Mouse (Mus musculus) intestine, embryonic 14.5 days (tissue): ENCODE results near the gene 6030452D12Rik. TPM values are rescaled to one million over a fixed set of nuclear protein-coding genes. Genes with fewer than 3 reads are reported as not detected.

Experiments used
- ATAC-seq: fragments of 200-750 bp; cut with Nextera tagmentation; replicated peaks from 2 replicates; pipeline ENCODE4 v1.8.0; 2017; ENCODE audit warnings: low read depth, moderate number of reproducible peaks, moderate TSS enrichment, moderate library complexity; ENCODE audit not compliant: low FRiP score, low TSS enrichment
- DNase-seq: peaks from one replicate; pipeline ENCODE4 v3.0.0-alpha.2; 2018; ENCODE audit warnings: low spot score
- H3K27ac ChIP-seq: fragments of 300-500 bp; sonication (generic); 2 replicates; pipeline ENCODE4 v1.5.1; 2014; ENCODE audit warnings: low read depth, mild to moderate bottlenecking, control low read depth
- H3K27me3 ChIP-seq: fragments of 300-500 bp; sonication (generic); replicated peaks from 2 replicates; pipeline ENCODE4 v1.6.1; 2014; ENCODE audit warnings: low read length, control low read depth; ENCODE audit not compliant: control insufficient read depth, insufficient read depth
- H3K36me3 ChIP-seq: fragments of 300-500 bp; sonication (generic); 2 replicates; pipeline ENCODE4 v1.6.1; 2014; ENCODE audit warnings: low read length, control low read depth; ENCODE audit not compliant: control insufficient read depth, insufficient read depth
- H3K4me1 ChIP-seq: fragments of 300-500 bp; sonication (generic); replicated peaks from 2 replicates; pipeline ENCODE4 v1.6.1; 2014; ENCODE audit warnings: low read length, control low read depth, mixed read lengths; ENCODE audit not compliant: control insufficient read depth, insufficient read depth
- H3K4me2 ChIP-seq: fragments of 300-500 bp; sonication (generic); 2 replicates; pipeline ENCODE4 v1.6.1; 2014; ENCODE audit warnings: low read length
- H3K4me3 ChIP-seq: fragments of 300-500 bp; sonication (generic); 2 replicates; pipeline ENCODE4 v1.5.1; 2014; ENCODE audit warnings: low read depth, low read length, control low read depth, mixed read lengths
- H3K9ac ChIP-seq: fragments of 300-500 bp; sonication (generic); 2 replicates; pipeline ENCODE4 v1.6.1; 2014; ENCODE audit warnings: mild to moderate bottlenecking, low read length
- H3K9me3 ChIP-seq: fragments of 300-500 bp; sonication (generic); 2 replicates; pipeline ENCODE4 v1.6.1; 2016; ENCODE audit warnings: low read length, control low read depth; ENCODE audit not compliant: control insufficient read depth
- WGBS: fragments of 180-500 bp; shearing (Covaris S2); extraction: QIAGEN DNeasy Blood & Tissue Kit; methylation state at CpG from one replicate; pipeline ENCODE4 v1.1.7; 2014; 5-methylcytosine and 5-hydroxymethylcytosine counted together
- polyA plus RNA-seq: library from polyadenylated mRNA; unstranded; fragments of >200 nt; fragmentation: Nextera tagmentation; extraction: Ambion mirVana; gene quantifications from 2 replicates; pipeline ENCODE4 v1.2.1, GENCODE M21; 2014

The 6030452D12Rik gene
- polyA plus RNA-seq, 1 experiment from 2014 or later, result not detected

GRCm38 (mm10) chr8:106541002-106541401, 40.7 kb downstream of the 6030452D12Rik start:
- H3K4me1 ChIP-seq, result no peaks in the 10 kb centered on the region
- H3K36me3 ChIP-seq, result peaks cover 75% of the 10 kb centered on the region
- no peaks in the 10 kb centered on the region for H3K27me3 ChIP-seq
- no peak overlapping the region for H3K9ac ChIP-seq
- H3K9me3 ChIP-seq, result no peaks in the 10 kb centered on the region
- ATAC-seq (no peak), DNase-seq (no peak)
- H3K4me3 ChIP-seq, result no peak overlapping the region
- H3K4me2 ChIP-seq, result no peak overlapping the region
- H3K27ac ChIP-seq, result no peak overlapping the region
- 83% methylated on average over 11 of the region's 11 CpGs for WGBS

GRCm38 (mm10) chr8:106543043-106543442, 42.7 kb downstream of the 6030452D12Rik start:
- H3K4me2 ChIP-seq, result no peak overlapping the region
- ATAC-seq (no peak), DNase-seq (no peak)
- no peaks in the 10 kb centered on the region for H3K27me3 ChIP-seq
- no peak overlapping the region for H3K27ac ChIP-seq
- no peaks in the 10 kb centered on the region for H3K4me1 ChIP-seq
- no peaks in the 10 kb centered on the region for H3K9me3 ChIP-seq
- peaks cover 83% of the 10 kb centered on the region for H3K36me3 ChIP-seq
- WGBS, result 85% methylated on average over 8 of the region's 8 CpGs
- no peak overlapping the region for H3K9ac ChIP-seq
- H3K4me3 ChIP-seq, result no peak overlapping the region

- 91% methylated on average over 2 of the region's 2 CpGs for WGBS
- Histone ChIP-seq H3K9ac (no peak overlapping the region), H3K4me2 (no peak overlapping the region), H3K27ac (no peak overlapping the region), H3K4me3 (no peak overlapping the region), H3K4me1 (no peaks in the 10 kb centered on the region), H3K9me3 (no peaks in the 10 kb centered on the region), H3K36me3 (peaks cover 76% of the 10 kb centered on the region), H3K27me3 (no peaks in the 10 kb centered on the region)
- ATAC-seq (no peak), DNase-seq (no peak)
These were observed 44.8 kb downstream of the 6030452D12Rik start for GRCm38 (mm10) chr8:106545149-106545548.

GRCm38 (mm10) chr8:106546746-106547145, 46.4 kb downstream of the 6030452D12Rik start:
- DNase-seq (no peak), ATAC-seq (no peak)
- WGBS, result 86% methylated on average over 7 of the region's 7 CpGs
- no peaks in the 10 kb centered on the region for H3K4me1 ChIP-seq
- H3K27ac ChIP-seq, result no peak overlapping the region
- no peaks in the 10 kb centered on the region for H3K27me3 ChIP-seq
- no peak overlapping the region for H3K9ac ChIP-seq
- no peak overlapping the region for H3K4me3 ChIP-seq
- H3K36me3 ChIP-seq, result peaks cover 64% of the 10 kb centered on the region
- no peak overlapping the region for H3K4me2 ChIP-seq
- H3K9me3 ChIP-seq, result no peaks in the 10 kb centered on the region

GRCm38 (mm10) chr8:106548366-106548936, 48.1 kb downstream of the 6030452D12Rik start:
- Histone ChIP-seq H3K9me3 (no peaks in the 10 kb centered on the region), H3K4me3 (no peak overlapping the region), H3K36me3 (peaks cover 75% of the 10 kb centered on the region), H3K4me1 (no peaks in the 10 kb centered on the region), H3K27me3 (no peaks in the 10 kb centered on the region), H3K4me2 (no peak overlapping the region), H3K27ac (no peak overlapping the region), H3K9ac (no peak overlapping the region)
- ATAC-seq (0 out of 2 replicates have a peak, but pooled peaks have one; percentile 36), DNase-seq (no peak)
- 73% methylated on average over 10 of the region's 10 CpGs for WGBS

- no peaks in the 10 kb centered on the region for H3K4me1 ChIP-seq
- H3K27ac ChIP-seq, result no peak overlapping the region
- H3K4me2 ChIP-seq, result no peak overlapping the region
- 0 out of 2 replicates have a peak, but pooled peaks cover 5% of the 10 kb centered on the region for H3K9me3 ChIP-seq
- no peak overlapping the region for H3K9ac ChIP-seq
- DNase-seq (no peak), ATAC-seq (no peak)
- H3K36me3 ChIP-seq, result peaks cover 69% of the 10 kb centered on the region
- 100% methylated on average over 1 of the region's 1 CpGs for WGBS
- H3K27me3 ChIP-seq, result no peaks in the 10 kb centered on the region
- no peak overlapping the region for H3K4me3 ChIP-seq
These were observed 50.6 kb downstream of the 6030452D12Rik start for GRCm38 (mm10) chr8:106550906-106551305.

- WGBS, result 96% methylated on average over 5 of the region's 5 CpGs
- H3K27ac ChIP-seq, result no peak overlapping the region
- no peak overlapping the region for H3K4me3 ChIP-seq
- no peak for ATAC-seq
- H3K9me3 ChIP-seq, result peaks cover 8% of the 10 kb centered on the region; the same call in 1 of the 2 replicates
- no peak overlapping the region for H3K9ac ChIP-seq
- no peak overlapping the region for H3K4me2 ChIP-seq
- DNase-seq, result no peak
- no peaks in the 10 kb centered on the region for H3K27me3 ChIP-seq
- H3K4me1 ChIP-seq, result no peaks in the 10 kb centered on the region
- H3K36me3 ChIP-seq, result peaks cover 51% of the 10 kb centered on the region
These were observed 53.7 kb downstream of the 6030452D12Rik start for GRCm38 (mm10) chr8:106554011-106554410.

GRCm38 (mm10) chr8:106556068-106556645, 55.8 kb downstream of the 6030452D12Rik start:
- Histone ChIP-seq H3K4me3 (no peak overlapping the region), H3K36me3 (peaks cover 37% of the 10 kb centered on the region), H3K4me2 (no peak overlapping the region), H3K9me3 (peaks cover 8% of the 10 kb centered on the region; the same call in 1 of the 2 replicates), H3K4me1 (no peaks in the 10 kb centered on the region; the same call in 1 of the 2 replicates), H3K9ac (no peak overlapping the region), H3K27me3 (no peaks in the 10 kb centered on the region), H3K27ac (no peak overlapping the region)
- DNase-seq (no peak), ATAC-seq (no peak)
- WGBS, result 68% methylated on average over 6 of the region's 7 CpGs
